Mouse (Mus musculus): ENCODE results near the gene Idua.

DNA sequence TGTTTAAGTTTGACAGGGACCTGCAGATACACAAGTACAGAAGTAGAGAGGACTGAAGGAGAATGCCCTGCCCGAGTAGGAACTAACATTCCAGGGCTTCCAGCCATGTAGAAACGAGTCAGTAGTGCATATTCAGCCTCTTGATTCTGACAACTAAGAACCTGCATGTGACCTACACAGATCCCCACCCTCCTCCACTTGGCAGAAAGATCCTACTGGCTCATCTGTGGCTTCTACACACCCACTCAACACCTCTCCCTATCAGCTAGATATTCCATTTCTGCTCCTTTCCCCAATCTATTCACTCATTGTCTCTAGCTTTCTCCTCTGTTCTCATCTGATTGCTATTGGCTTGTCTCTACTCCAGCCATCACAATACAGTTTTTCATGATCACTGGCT, 38.3 kb upstream of the Idua start:
- TF ChIP-seq CTCF (conservative IDR thresholded peaks at IDR 0.05; ENCODE audit: insufficient read depth, insufficient read length, low read depth, low read length) (no peak), POLR2A (IDR thresholded peaks at IDR 0.05; ENCODE audit: low read depth, low read length) (no peak)
